Mouse (Mus musculus): ENCODE data around the gene Ano6.
A peak's percentile ranks its signal among the peaks of the same experiment; 100 is the strongest.

Gene Ano6

GRCm38 (mm10) chr15:95974021-95974597 is 183.5 kb downstream of the Ano6 start:
- no peak for DNase-seq (ENCODE audit: low spot score)

- no peak for DNase-seq (ENCODE audit: low spot score)
Measured at GRCm38 (mm10) chr15:95976156-95976876, 185.7 kb downstream of the Ano6 start.

- no peak for DNase-seq (ENCODE audit: low spot score)
Measured at GRCm38 (mm10) chr15:95977169-95977938, 186.7 kb downstream of the Ano6 start.

GRCm38 (mm10) chr15:95977939-95978252 is 187.3 kb downstream of the Ano6 start:
- DNase-seq (ENCODE audit: low spot score): no peak

- no peak for DNase-seq (ENCODE audit: low spot score)
Measured at GRCm38 (mm10) chr15:95980641-95981040, 190.0 kb downstream of the Ano6 start.

GRCm38 (mm10) chr15:95987916-95988315 is 197.3 kb downstream of the Ano6 start:
- DNase-seq (ENCODE audit: low spot score): no peak

GRCm38 (mm10) chr15:95989496-95990124 is 199.0 kb downstream of the Ano6 start:
- DNase-seq (ENCODE audit: low spot score): peak; percentile 28

- no peak for DNase-seq (ENCODE audit: low spot score)
Measured at GRCm38 (mm10) chr15:96002958-96003601, 212.4 kb downstream of the Ano6 start.

GRCm38 (mm10) chr15:96011640-96012390 is 221.2 kb downstream of the Ano6 start:
- no peak for DNase-seq (ENCODE audit: low spot score)

- DNase-seq (ENCODE audit: low spot score): no peak
Measured at GRCm38 (mm10) chr15:96012391-96012775, 221.7 kb downstream of the Ano6 start.

GRCm38 (mm10) chr15:96014501-96014900 is 223.9 kb downstream of the Ano6 start:
- no peak for DNase-seq (ENCODE audit: low spot score)

GRCm38 (mm10) chr15:96020465-96020864 is 229.8 kb downstream of the Ano6 start:
- no peak for DNase-seq (ENCODE audit: low spot score)

GRCm38 (mm10) chr15:96021506-96021905 is 230.9 kb downstream of the Ano6 start:
- DNase-seq (ENCODE audit: low spot score): peak; percentile 47
